14 mouse cellular contexts compared by ENCODE assay signal in genomic region chr3:148945534-148945933, GRCm38 (mm10). TPM values are rescaled to one million over a fixed set of nuclear protein-coding genes. Genes with fewer than 3 reads are reported as not detected.
A peak's percentile ranks its signal among the peaks of the same experiment; 100 is the strongest.
DNase-seq lines count a peak whose midpoint lies in the region; ATAC-seq lines count a peak whose summit lies in the region.
"Had no signal": no experiment of that assay in that cellular context is flagged by ENCODE, and none has a peak within 500 bp of the region (broad histone marks: within the 10 kb centered on the region; RNA-seq: fewer than 3 reads in every experiment).

No protein-coding gene starts in this region.

- no peaks in the 10 kb centered on the region for H3K9me3 ChIP-seq in heart, embryonic 12.5 days (replicated peaks)
- no peaks in the 10 kb centered on the region for H3K9me3 ChIP-seq in neural tube, embryonic 12.5 days
- no peaks in the 10 kb centered on the region for H3K9me3 ChIP-seq in midbrain, embryonic 11.5 days (ENCODE audit: control insufficient read depth, low read length)
- H3K9me3 ChIP-seq: limb, embryonic 13.5 days had no signal

- no peaks in the 10 kb centered on the region for H3K36me3 ChIP-seq in heart, embryonic 12.5 days
- no peaks in the 10 kb centered on the region for H3K36me3 ChIP-seq in neural tube, embryonic 12.5 days
- H3K36me3 ChIP-seq in midbrain, embryonic 11.5 days (ENCODE audit: control insufficient read depth, insufficient read depth, low read length): no peaks in the 10 kb centered on the region
- H3K36me3 ChIP-seq: limb, embryonic 13.5 days had no signal

- no peak for DNase-seq in heart, adult 11 months
- no peak for DNase-seq in neural tube, embryonic 10.5 days (ENCODE audit: extremely low spot score, low spot score)
- DNase-seq in midbrain, embryonic 11.5 days (ENCODE audit: low spot score, missing footprints): no peak
- peak; percentile 56 for DNase-seq in retina, postnatal 1 day
- DNase-seq in lung, adult 18-20 months: no peak
- DNase-seq in ovary, postnatal 10 days (ENCODE audit: low spot score): no peak
- DNase-seq: adrenal gland, postnatal 10 days; gastrocnemius, postnatal 14 days; kidney, adult 18-20 months; layer of hippocampus, adult 9-11 months; lung, embryonic 14.5 days had no signal

- ATAC-seq in heart, embryonic 12.5 days (ENCODE audit: insufficient number of reproducible peaks, low FRiP score): no peak
- ATAC-seq in neural tube, embryonic 12.5 days (ENCODE audit: low FRiP score, low read depth): no peak
- ATAC-seq in midbrain, embryonic 11.5 days (ENCODE audit: low FRiP score): peak; percentile 57; the same call in 1 of the 2 replicates

- H3K4me3 ChIP-seq in heart, embryonic 12.5 days: peak overlapping the region; percentile 17; the same call in 1 of the 2 replicates
- no peak overlapping the region for H3K4me3 ChIP-seq in neural tube, embryonic 12.5 days
- H3K4me3 ChIP-seq in midbrain, embryonic 11.5 days (ENCODE audit: low read depth, low read length): no peak overlapping the region
- H3K4me3 ChIP-seq: limb, embryonic 13.5 days had no signal

- peak overlapping the region; percentile 54 for H3K9ac ChIP-seq in heart, embryonic 12.5 days
- H3K9ac ChIP-seq in neural tube, embryonic 12.5 days: no peak overlapping the region
- H3K9ac ChIP-seq in midbrain, embryonic 11.5 days (ENCODE audit: low read length): no peak overlapping the region
- H3K9ac ChIP-seq: limb, embryonic 13.5 days; lung, embryonic 14.5 days had no signal

- H3K4me1 ChIP-seq in heart, embryonic 12.5 days (replicated peaks): peaks cover 32% of the 10 kb centered on the region
- H3K4me1 ChIP-seq in neural tube, embryonic 12.5 days: peaks cover 46% of the 10 kb centered on the region
- H3K4me1 ChIP-seq in midbrain, embryonic 11.5 days (ENCODE audit: control insufficient read depth, insufficient read depth, low read length): peaks cover 65% of the 10 kb centered on the region

- no peak overlapping the region for H3K27ac ChIP-seq in heart, embryonic 12.5 days (ENCODE audit: poor library complexity, severe bottlenecking)
- H3K27ac ChIP-seq in neural tube, embryonic 12.5 days: no peak overlapping the region
- H3K27ac ChIP-seq in midbrain, embryonic 11.5 days (ENCODE audit: low read depth, low read length): no peak overlapping the region; the same call in 1 of the 2 replicates
- H3K27ac ChIP-seq: limb, embryonic 13.5 days had no signal

- H3K27me3 ChIP-seq in heart, embryonic 12.5 days (replicated peaks): no peaks in the 10 kb centered on the region
- no peaks in the 10 kb centered on the region for H3K27me3 ChIP-seq in neural tube, embryonic 12.5 days (replicated peaks)
- H3K27me3 ChIP-seq in midbrain, embryonic 11.5 days (ENCODE audit: control insufficient read depth, insufficient read depth, low read length): no peaks in the 10 kb centered on the region
- H3K27me3 ChIP-seq: limb, embryonic 13.5 days had no signal

- H3K4me2 ChIP-seq in heart, embryonic 12.5 days: peak overlapping the region; percentile 62
- H3K4me2 ChIP-seq in neural tube, embryonic 12.5 days (replicated peaks): peak overlapping the region; percentile 24
- H3K4me2 ChIP-seq in midbrain, embryonic 11.5 days: peak overlapping the region; percentile 14; the same call in 1 of the 2 replicates
- H3K4me2 ChIP-seq: limb, embryonic 13.5 days; lung, embryonic 14.5 days had no signal

- WGBS in heart, embryonic 12.5 days: 25% methylated on average over 8 of the region's 8 CpGs
- WGBS in neural tube, embryonic 12.5 days: 15% methylated on average over 8 of the region's 8 CpGs
- 13% methylated on average over 8 of the region's 8 CpGs for WGBS in midbrain, embryonic 11.5 days

RNA-seq across cellular contexts. Expression of gene Adgrl2, which starts 44.8 kb away (rescaled TPM):
- 48.1 and 52.2 TPM in 2 replicates for polyA plus RNA-seq in heart, embryonic 12.5 days (2016; fragmentation: Nextera tagmentation; extraction: Ambion mirVana)
- 100 and 102 TPM in 2 replicates for polyA plus RNA-seq in neural tube, embryonic 12.5 days (2016; fragmentation: Nextera tagmentation; extraction: Ambion mirVana)
- 124 and 131 TPM in 2 replicates for polyA plus RNA-seq in midbrain, embryonic 11.5 days (2014; fragmentation: Nextera tagmentation; extraction: Ambion mirVana)
